Mouse (Mus musculus) heart, postnatal 0 days (tissue): Measurements from ENCODE around the gene Npy. TPM values are rescaled to one million over a fixed set of nuclear protein-coding genes. Genes with fewer than 3 reads are reported as not detected.

ENCODE experiments used
- ATAC-seq: fragments of 200-750 bp; cut with Nextera tagmentation; 2 replicates; pipeline ENCODE4 v1.8.0; 2017; ENCODE audit warnings: low read depth, moderate number of reproducible peaks, moderate library complexity; ENCODE audit not compliant: insufficient read depth
- DNase-seq: peaks from one replicate; pipeline ENCODE4 v3.0.0-alpha.2; 2016; ENCODE audit warnings: low spot score
- H3K27ac ChIP-seq: fragments of 300-500 bp; sonication (generic); 2 replicates; pipeline ENCODE4 v1.5.1; 2014; ENCODE audit warnings: low read depth, mild to moderate bottlenecking
- H3K27me3 ChIP-seq: fragments of 300-500 bp; sonication (generic); 2 replicates; pipeline ENCODE4 v1.6.1; 2014; ENCODE audit warnings: low read length, mixed read lengths; ENCODE audit not compliant: control insufficient read depth, insufficient read depth
- H3K36me3 ChIP-seq: fragments of 300-500 bp; sonication (generic); replicated peaks from 2 replicates; pipeline ENCODE4 v1.6.1; 2014; ENCODE audit warnings: low read length, mixed read lengths; ENCODE audit not compliant: control insufficient read depth, insufficient read depth
- H3K4me1 ChIP-seq: fragments of 300-500 bp; sonication (generic); 2 replicates; pipeline ENCODE4 v1.6.1; 2014; ENCODE audit warnings: antibody characterized with exemption; ENCODE audit not compliant: control insufficient read depth, insufficient read depth
- H3K4me2 ChIP-seq: fragments of 300-500 bp; sonication (generic); 2 replicates; pipeline ENCODE4 v1.6.1; 2014; ENCODE audit warnings: low read depth, mild to moderate bottlenecking, low read length, moderate library complexity
- H3K4me3 ChIP-seq: fragments of 300-500 bp; sonication (generic); 2 replicates; pipeline ENCODE4 v1.5.1; 2014; ENCODE audit warnings: low read depth, low read length
- H3K9ac ChIP-seq: fragments of 300-500 bp; sonication (generic); replicated peaks from 2 replicates; pipeline ENCODE4 v1.6.1; 2014; ENCODE audit warnings: low read depth, low read length, mixed read lengths
- H3K9me3 ChIP-seq: fragments of 300-500 bp; sonication (generic); replicated peaks from 2 replicates; pipeline ENCODE4 v1.6.1; 2016; ENCODE audit warnings: low read length; ENCODE audit not compliant: control insufficient read depth
- CTCF ChIP-seq: IDR thresholded peaks from 2 replicates; pipeline ENCODE4 v1.5.1; 2016; ENCODE audit warnings: antibody characterized with exemption, control low read depth, low read depth
- EP300 ChIP-seq: IDR thresholded peaks from 2 replicates; pipeline ENCODE4 v1.6.1; 2016; ENCODE audit warnings: antibody characterized with exemption, low read depth
- WGBS: fragments of 180-500 bp; shearing (Covaris S2); extraction: QIAGEN DNeasy Blood & Tissue Kit; methylation state at CpG from one replicate; pipeline ENCODE4 v1.1.7; 2014; 5-methylcytosine and 5-hydroxymethylcytosine counted together
- polyA plus RNA-seq: library from polyadenylated mRNA; unstranded; fragments of >200 nt; fragmentation: Nextera tagmentation; extraction: Ambion mirVana; gene quantifications from 2 replicates; pipeline ENCODE4 v1.2.1, GENCODE M21; 2015
- total RNA-seq: library from RNA; depleted of rRNA; stranded (reverse); fragments of >200 nt; gene quantifications from 2 replicates; pipeline ENCODE4 v1.2.3, GENCODE M21; 2014; ENCODE audit warnings: low replicate concordance

Npy gene
- total and polyA plus RNA-seq, 2 experiments from 2014 or later, result 0.67 TPM; not detected in 1

GRCm38 (mm10) chr6:49780846-49781400 lies 41.6 kb upstream of the Npy start:
- Histone ChIP-seq H3K9me3 (no peaks in the 10 kb centered on the region), H3K27ac (no peak overlapping the region), H3K9ac (no peak overlapping the region), H3K27me3 (no peaks in the 10 kb centered on the region), H3K4me2 (no peak overlapping the region), H3K36me3 (no peaks in the 10 kb centered on the region), H3K4me3 (no peak overlapping the region), H3K4me1 (no peaks in the 10 kb centered on the region)
- WGBS, result 73% methylated on average over 9 of the region's 9 CpGs
- DNase-seq, result no peak
- no peak for ATAC-seq
- TF ChIP-seq EP300 (no peak), CTCF (no peak)

GRCm38 (mm10) chr6:49781852-49782251 lies 40.7 kb upstream of the Npy start:
- TF ChIP-seq EP300 (no peak), CTCF (no peak)
- 66% methylated on average over 5 of the region's 5 CpGs for WGBS
- H3K9me3 ChIP-seq, result no peaks in the 10 kb centered on the region

GRCm38 (mm10) chr6:49782679-49783078 lies 39.8 kb upstream of the Npy start:
- Histone ChIP-seq H3K4me2 (no peak overlapping the region), H3K4me1 (no peaks in the 10 kb centered on the region), H3K4me3 (no peak overlapping the region), H3K27ac (no peak overlapping the region), H3K36me3 (no peaks in the 10 kb centered on the region), H3K27me3 (no peaks in the 10 kb centered on the region), H3K9ac (no peak overlapping the region), H3K9me3 (no peaks in the 10 kb centered on the region)
- 76% methylated on average over 7 of the region's 7 CpGs for WGBS
- ATAC-seq (no peak), DNase-seq (no peak)
- no peak for TF ChIP-seq EP300
- no peak for TF ChIP-seq CTCF

More at GRCm38 (mm10) chr6:49781852-49782251, 40.7 kb upstream of the Npy start:
- Histone ChIP-seq H3K4me2 (no peak overlapping the region), H3K9ac (no peak overlapping the region), H3K4me1 (no peaks in the 10 kb centered on the region), H3K4me3 (no peak overlapping the region), H3K27ac (no peak overlapping the region), H3K36me3 (no peaks in the 10 kb centered on the region), H3K27me3 (no peaks in the 10 kb centered on the region)
- ATAC-seq (no peak), DNase-seq (no peak)

GRCm38 (mm10) chr6:49792524-49792923 lies 30.0 kb upstream of the Npy start:
- Histone ChIP-seq H3K27me3 (no peaks in the 10 kb centered on the region), H3K9ac (no peak overlapping the region), H3K4me3 (no peak overlapping the region), H3K4me1 (no peaks in the 10 kb centered on the region; the same call in 1 of the 2 replicates), H3K36me3 (no peaks in the 10 kb centered on the region), H3K4me2 (no peak overlapping the region), H3K9me3 (no peaks in the 10 kb centered on the region), H3K27ac (no peak overlapping the region)
- 82% methylated on average over 12 of the region's 12 CpGs for WGBS
- DNase-seq, result no peak
- ATAC-seq, result no peak
- TF ChIP-seq CTCF, result no peak
- TF ChIP-seq EP300, result no peak

- Histone ChIP-seq H3K9ac (no peak overlapping the region), H3K4me2 (no peak overlapping the region), H3K27me3 (peaks cover under 1% of the 10 kb centered on the region; the same call in 1 of the 2 replicates), H3K27ac (no peak overlapping the region), H3K4me1 (no peaks in the 10 kb centered on the region; the same call in 1 of the 2 replicates), H3K4me3 (no peak overlapping the region), H3K9me3 (no peaks in the 10 kb centered on the region), H3K36me3 (no peaks in the 10 kb centered on the region)
- TF ChIP-seq EP300, result no peak
- no peak for TF ChIP-seq CTCF
- DNase-seq (no peak), ATAC-seq (no peak)
- WGBS, result 29% methylated on average over 8 of the region's 8 CpGs
Measured at GRCm38 (mm10) chr6:49804105-49804504, 18.4 kb upstream of the Npy start.

GRCm38 (mm10) chr6:49808076-49808475 lies 14.4 kb upstream of the Npy start:
- Histone ChIP-seq H3K4me2 (peak overlapping the region; percentile 53), H3K27me3 (peaks cover 3% of the 10 kb centered on the region; the same call in 1 of the 2 replicates), H3K9ac (no peak overlapping the region), H3K4me3 (peak overlapping the region; percentile 32), H3K9me3 (no peaks in the 10 kb centered on the region), H3K36me3 (no peaks in the 10 kb centered on the region), H3K27ac (no peak overlapping the region), H3K4me1 (no peaks in the 10 kb centered on the region)
- 26% methylated on average over 13 of the region's 13 CpGs for WGBS
- ATAC-seq (no peak), DNase-seq (no peak)
- TF ChIP-seq CTCF (no peak), EP300 (no peak)
